Mouse (Mus musculus) intestine, embryonic 14.5 days (tissue): ENCODE measurements around the gene Cd81. TPM values are rescaled to one million over a fixed set of nuclear protein-coding genes. Genes with fewer than 3 reads are reported as not detected.

Experiments used
- ATAC-seq: fragments of 200-750 bp; cut with Nextera tagmentation; replicated peaks from 2 replicates; pipeline ENCODE4 v1.8.0; 2017; ENCODE audit warnings: low read depth, moderate number of reproducible peaks, moderate TSS enrichment, moderate library complexity; ENCODE audit not compliant: low FRiP score, low TSS enrichment
- DNase-seq: peaks from one replicate; pipeline ENCODE4 v3.0.0-alpha.2; 2018; ENCODE audit warnings: low spot score
- H3K27ac ChIP-seq: fragments of 300-500 bp; sonication (generic); 2 replicates; pipeline ENCODE4 v1.5.1; 2014; ENCODE audit warnings: low read depth, mild to moderate bottlenecking, control low read depth
- H3K27me3 ChIP-seq: fragments of 300-500 bp; sonication (generic); replicated peaks from 2 replicates; pipeline ENCODE4 v1.6.1; 2014; ENCODE audit warnings: low read length, control low read depth; ENCODE audit not compliant: control insufficient read depth, insufficient read depth
- H3K36me3 ChIP-seq: fragments of 300-500 bp; sonication (generic); 2 replicates; pipeline ENCODE4 v1.6.1; 2014; ENCODE audit warnings: low read length, control low read depth; ENCODE audit not compliant: control insufficient read depth, insufficient read depth
- H3K4me1 ChIP-seq: fragments of 300-500 bp; sonication (generic); replicated peaks from 2 replicates; pipeline ENCODE4 v1.6.1; 2014; ENCODE audit warnings: low read length, control low read depth, mixed read lengths; ENCODE audit not compliant: control insufficient read depth, insufficient read depth
- H3K4me2 ChIP-seq: fragments of 300-500 bp; sonication (generic); 2 replicates; pipeline ENCODE4 v1.6.1; 2014; ENCODE audit warnings: low read length
- H3K4me3 ChIP-seq: fragments of 300-500 bp; sonication (generic); 2 replicates; pipeline ENCODE4 v1.5.1; 2014; ENCODE audit warnings: low read depth, low read length, control low read depth, mixed read lengths
- H3K9ac ChIP-seq: fragments of 300-500 bp; sonication (generic); 2 replicates; pipeline ENCODE4 v1.6.1; 2014; ENCODE audit warnings: mild to moderate bottlenecking, low read length
- H3K9me3 ChIP-seq: fragments of 300-500 bp; sonication (generic); 2 replicates; pipeline ENCODE4 v1.6.1; 2016; ENCODE audit warnings: low read length, control low read depth; ENCODE audit not compliant: control insufficient read depth
- WGBS: fragments of 180-500 bp; shearing (Covaris S2); extraction: QIAGEN DNeasy Blood & Tissue Kit; methylation state at CpG from one replicate; pipeline ENCODE4 v1.1.7; 2014; 5-methylcytosine and 5-hydroxymethylcytosine counted together
- polyA plus RNA-seq: library from polyadenylated mRNA; unstranded; fragments of >200 nt; fragmentation: Nextera tagmentation; extraction: Ambion mirVana; gene quantifications from 2 replicates; pipeline ENCODE4 v1.2.1, GENCODE M21; 2014

Gene Cd81
- polyA plus RNA-seq, 1 experiment from 2014 or later = 457 TPM

- Histone ChIP-seq H3K9ac (no peak overlapping the region), H3K27me3 (no peaks in the 10 kb centered on the region), H3K36me3 (no peaks in the 10 kb centered on the region), H3K9me3 (no peaks in the 10 kb centered on the region), H3K27ac (peak overlapping the region; percentile 90), H3K4me1 (peaks cover 60% of the 10 kb centered on the region), H3K4me3 (no peak overlapping the region), H3K4me2 (peak overlapping the region; percentile 23)
- WGBS = 38% methylated on average over 3 of the region's 4 CpGs
- DNase-seq (no peak), ATAC-seq (peak; percentile 57)
Observed at GRCm38 (mm10) chr7:143008996-143009665, 43.4 kb upstream of the Cd81 start.

- Histone ChIP-seq H3K27me3 (no peaks in the 10 kb centered on the region), H3K4me1 (peaks cover 62% of the 10 kb centered on the region), H3K4me2 (no peak overlapping the region), H3K36me3 (no peaks in the 10 kb centered on the region), H3K27ac (peak overlapping the region; percentile 90), H3K9ac (no peak overlapping the region), H3K4me3 (no peak overlapping the region), H3K9me3 (no peaks in the 10 kb centered on the region)
- DNase-seq (no peak), ATAC-seq (no peak)
- 84% methylated on average over 4 of the region's 4 CpGs for WGBS
Observed at GRCm38 (mm10) chr7:143009996-143010395, 42.5 kb upstream of the Cd81 start.

GRCm38 (mm10) chr7:143011226-143011625 is 41.3 kb upstream of the Cd81 start:
- peaks cover 73% of the 10 kb centered on the region for H3K4me1 ChIP-seq
- H3K9ac ChIP-seq = no peak overlapping the region
- H3K9me3 ChIP-seq = no peaks in the 10 kb centered on the region
- no peak for DNase-seq
- no peak overlapping the region for H3K27ac ChIP-seq
- no peaks in the 10 kb centered on the region for H3K27me3 ChIP-seq
- no peak for ATAC-seq
- H3K36me3 ChIP-seq = no peaks in the 10 kb centered on the region
- WGBS = 50% methylated on average over 1 of the region's 1 CpGs
- no peak overlapping the region for H3K4me2 ChIP-seq
- no peak overlapping the region for H3K4me3 ChIP-seq

- H3K9me3 ChIP-seq = no peaks in the 10 kb centered on the region
- no peak for DNase-seq
- ATAC-seq = no peak
- no peaks in the 10 kb centered on the region for H3K36me3 ChIP-seq
- H3K27me3 ChIP-seq = no peaks in the 10 kb centered on the region
- no peak overlapping the region for H3K4me2 ChIP-seq
- H3K4me3 ChIP-seq = no peak overlapping the region
- H3K27ac ChIP-seq = peak overlapping the region; percentile 18; the same call in 1 of the 2 replicates
- 50% methylated on average over 5 of the region's 5 CpGs for WGBS
- H3K9ac ChIP-seq = no peak overlapping the region
- H3K4me1 ChIP-seq = peaks cover 77% of the 10 kb centered on the region
Observed at GRCm38 (mm10) chr7:143012230-143012875, 40.2 kb upstream of the Cd81 start.

- ATAC-seq = no peak
- Histone ChIP-seq H3K36me3 (no peaks in the 10 kb centered on the region), H3K4me2 (no peak overlapping the region), H3K4me1 (peaks cover 64% of the 10 kb centered on the region), H3K27ac (peak overlapping the region; percentile 33; the same call in 1 of the 2 replicates), H3K9ac (no peak overlapping the region), H3K4me3 (no peak overlapping the region), H3K27me3 (no peaks in the 10 kb centered on the region), H3K9me3 (no peaks in the 10 kb centered on the region)
- WGBS = 73% methylated on average over 8 of the region's 8 CpGs
- DNase-seq = no peak
Observed at GRCm38 (mm10) chr7:143013420-143014178, 38.9 kb upstream of the Cd81 start.

- no peaks in the 10 kb centered on the region for H3K36me3 ChIP-seq
- WGBS = 86% methylated on average over 7 of the region's 7 CpGs
- H3K27ac ChIP-seq = peak overlapping the region; percentile 34; the same call in 1 of the 2 replicates
- no peak overlapping the region for H3K4me2 ChIP-seq
- H3K9me3 ChIP-seq = no peaks in the 10 kb centered on the region
- H3K9ac ChIP-seq = no peak overlapping the region
- DNase-seq = no peak
- no peak for ATAC-seq
- H3K4me3 ChIP-seq = no peak overlapping the region
- H3K4me1 ChIP-seq = peaks cover 51% of the 10 kb centered on the region
- H3K27me3 ChIP-seq = no peaks in the 10 kb centered on the region
Observed at GRCm38 (mm10) chr7:143014862-143015659, 37.5 kb upstream of the Cd81 start.

GRCm38 (mm10) chr7:143015755-143016423 is 36.6 kb upstream of the Cd81 start:
- peaks cover 44% of the 10 kb centered on the region for H3K4me1 ChIP-seq

More at GRCm38 (mm10) chr7:143015755-143016423, 36.6 kb upstream of the Cd81 start:
- H3K4me2 ChIP-seq = no peak overlapping the region
- DNase-seq (peak; percentile 75), ATAC-seq (peak; percentile 83)
- no peak overlapping the region for H3K4me3 ChIP-seq
- H3K27ac ChIP-seq = peak overlapping the region; percentile 34; the same call in 1 of the 2 replicates
- whole genome bisulfite sequencing = 16% methylated on average over 1 of the region's 1 CpGs
- H3K36me3 ChIP-seq = no peaks in the 10 kb centered on the region
- no peak overlapping the region for H3K9ac ChIP-seq
- no peaks in the 10 kb centered on the region for H3K9me3 ChIP-seq
- H3K27me3 ChIP-seq = no peaks in the 10 kb centered on the region
